Mouse (Mus musculus): ENCODE results near the gene Camta1. TPM values are rescaled to one million over a fixed set of nuclear protein-coding genes. Genes with fewer than 3 reads are reported as not detected.

The Camta1 gene
- polyA plus RNA-seq, 1 experiment = 124 TPM

GRCm38 (mm10) chr4:151741249-151742137, 120.2 kb downstream of the Camta1 start:
- DNase-seq (ENCODE audit: extremely low spot score in 1 of 2, low spot score in 1 of 2) = no peak

DNA sequence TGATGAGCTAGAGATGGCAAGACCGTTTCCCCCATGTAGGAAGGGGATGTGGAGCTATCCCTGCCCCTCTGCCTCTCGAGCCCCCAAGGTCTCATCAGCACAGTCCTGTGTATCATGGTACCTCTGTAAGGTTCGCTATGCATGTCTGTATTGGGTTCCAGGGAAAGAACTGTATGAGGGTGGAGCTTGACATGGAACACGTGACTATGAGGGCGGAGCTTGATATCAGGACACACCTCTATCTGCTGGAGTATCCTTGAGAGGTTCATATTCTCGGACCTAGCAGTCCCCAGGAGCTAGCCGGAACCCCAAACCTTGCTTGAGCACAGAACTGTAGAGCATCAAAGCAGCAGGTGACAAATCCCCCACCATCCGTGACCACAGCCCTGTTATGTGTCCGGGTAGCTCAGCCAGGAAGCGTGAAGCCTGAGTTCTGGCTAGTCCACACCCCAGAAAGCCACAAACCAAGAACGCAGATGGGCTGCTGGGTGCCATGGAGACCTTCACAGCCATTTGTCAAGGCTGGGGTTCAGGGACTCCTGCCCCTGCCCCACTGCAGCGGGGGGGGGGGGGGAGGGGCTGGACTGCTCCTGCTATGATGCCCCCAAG, 122.2 kb downstream of the Camta1 start:
- no peak for DNase-seq (ENCODE audit: extremely low spot score in 1 of 2, low spot score in 1 of 2)

GRCm38 (mm10) chr4:151738875-151739274, 122.8 kb downstream of the Camta1 start:
- DNase-seq (ENCODE audit: extremely low spot score in 1 of 2, low spot score in 1 of 2) = no peak

DNA sequence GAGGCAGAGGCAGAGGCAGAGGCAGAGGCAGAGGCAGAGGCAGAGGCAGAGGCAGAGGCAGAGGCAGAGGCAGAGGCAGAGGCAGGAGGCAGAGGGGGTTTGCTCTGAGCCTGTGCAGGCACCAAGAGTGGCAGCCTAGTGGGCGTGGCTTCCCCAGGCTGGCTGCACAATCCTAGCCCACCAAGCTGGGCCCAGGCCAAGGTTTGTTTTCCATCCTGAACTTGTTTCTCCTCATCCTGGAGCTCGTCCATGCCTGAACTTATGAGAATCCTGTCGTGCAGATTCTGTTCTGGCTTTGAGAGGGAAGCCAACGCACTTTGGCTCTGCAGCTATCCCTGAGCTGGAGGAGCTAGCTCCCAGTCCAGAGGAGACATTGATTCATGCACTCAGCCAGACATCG, 123.4 kb downstream of the Camta1 start:
- no peak for DNase-seq (ENCODE audit: extremely low spot score in 1 of 2, low spot score in 1 of 2)

GRCm38 (mm10) chr4:151732668-151733067, 129.0 kb downstream of the Camta1 start:
- peak in 1 of 2 experiments; percentile 47 for DNase-seq (ENCODE audit: extremely low spot score in 1 of 2, low spot score in 1 of 2)

DNA sequence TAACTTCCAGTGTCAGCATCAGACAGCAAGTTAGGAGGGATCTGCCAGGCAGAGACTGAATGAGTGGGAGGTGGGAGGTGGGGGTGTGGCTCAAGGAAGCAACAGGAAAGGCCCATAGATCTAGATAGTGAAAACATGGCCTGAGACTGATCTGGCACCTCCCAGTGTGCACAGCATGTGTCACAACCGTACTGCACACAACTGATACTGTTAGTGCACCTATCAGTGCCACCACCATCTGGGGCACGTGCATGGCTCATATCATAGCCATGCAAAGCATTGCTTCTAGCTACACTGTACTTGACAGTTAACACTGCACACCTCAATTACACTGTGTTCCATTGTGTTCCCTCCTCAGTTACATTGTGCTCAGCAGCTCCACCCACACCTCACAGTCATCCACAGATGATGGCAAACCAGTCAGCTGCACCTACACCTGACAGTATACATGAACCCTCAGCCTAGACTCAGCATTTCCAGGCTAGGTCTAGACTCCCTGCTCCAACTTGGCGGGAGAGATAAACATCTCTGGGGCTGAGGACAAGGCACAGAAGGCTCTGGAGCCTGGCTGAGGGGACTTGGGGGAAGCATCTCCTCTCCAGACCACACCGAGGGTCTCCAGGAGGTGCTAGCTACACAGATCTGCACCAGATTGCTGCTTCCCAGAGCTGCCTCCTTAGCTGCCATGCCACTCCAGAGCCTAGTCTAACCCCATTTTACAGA, 131.5 kb downstream of the Camta1 start:
- DNase-seq (ENCODE audit: extremely low spot score in 1 of 2, low spot score in 1 of 2) = no peak

GRCm38 (mm10) chr4:151729116-151729515, 132.6 kb downstream of the Camta1 start:
- no peak for DNase-seq (ENCODE audit: extremely low spot score in 1 of 2, low spot score in 1 of 2)

DNA sequence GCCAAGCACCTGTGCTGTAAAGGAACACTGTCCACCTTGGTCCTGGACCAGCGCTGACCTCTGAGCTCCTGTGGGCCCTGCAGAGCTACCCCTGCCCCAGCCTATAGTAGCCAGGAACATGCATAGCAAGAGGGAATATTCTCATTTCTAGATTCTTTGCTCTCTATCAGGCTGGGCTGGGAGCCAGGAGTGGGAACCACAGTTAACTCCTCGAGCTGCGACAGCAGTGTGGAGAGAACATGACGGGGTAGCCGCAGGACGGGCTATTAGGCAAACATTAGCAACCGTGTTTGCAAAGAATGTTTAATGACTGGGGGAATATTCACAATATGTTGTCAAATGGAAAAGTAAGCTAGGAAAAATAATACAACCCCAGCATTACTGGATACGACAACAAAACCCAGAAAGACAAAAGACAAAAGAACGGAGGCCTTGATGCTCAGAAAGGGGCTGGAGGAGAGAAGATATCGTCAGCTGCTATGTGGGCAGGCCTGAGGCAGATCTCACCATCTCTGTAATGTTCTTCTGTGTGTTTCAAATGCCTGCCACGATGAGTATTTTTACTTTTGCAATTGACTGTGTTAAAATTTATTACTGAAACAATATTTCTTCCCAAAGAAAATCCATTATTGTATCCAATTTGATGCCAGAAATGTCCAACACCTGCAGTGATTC, 133.1 kb downstream of the Camta1 start:
- peak in 1 of 2 experiments; percentile 51 for DNase-seq (ENCODE audit: extremely low spot score in 1 of 2, low spot score in 1 of 2)

DNA sequence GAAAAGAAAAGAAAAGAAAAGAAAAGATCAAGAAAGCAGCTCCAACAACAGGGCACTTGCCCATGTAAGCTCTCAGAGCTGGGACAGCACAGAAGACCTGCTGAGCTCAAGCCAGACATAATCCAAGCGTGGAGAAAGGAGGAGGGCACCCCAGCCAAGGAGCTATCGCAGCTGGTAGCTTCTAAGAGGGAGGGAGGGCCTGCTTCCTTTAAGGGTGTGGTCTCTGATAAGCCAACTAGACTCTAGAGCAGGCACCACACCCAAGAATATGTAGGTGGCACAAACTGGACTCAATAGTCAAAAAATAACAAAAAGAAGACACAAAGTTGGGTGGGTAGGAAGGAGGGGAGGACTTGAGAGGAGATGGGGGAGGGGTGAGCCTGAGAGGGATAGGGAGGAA, 135.3 kb downstream of the Camta1 start:
- no peak for DNase-seq (ENCODE audit: extremely low spot score in 1 of 2, low spot score in 1 of 2)

DNA sequence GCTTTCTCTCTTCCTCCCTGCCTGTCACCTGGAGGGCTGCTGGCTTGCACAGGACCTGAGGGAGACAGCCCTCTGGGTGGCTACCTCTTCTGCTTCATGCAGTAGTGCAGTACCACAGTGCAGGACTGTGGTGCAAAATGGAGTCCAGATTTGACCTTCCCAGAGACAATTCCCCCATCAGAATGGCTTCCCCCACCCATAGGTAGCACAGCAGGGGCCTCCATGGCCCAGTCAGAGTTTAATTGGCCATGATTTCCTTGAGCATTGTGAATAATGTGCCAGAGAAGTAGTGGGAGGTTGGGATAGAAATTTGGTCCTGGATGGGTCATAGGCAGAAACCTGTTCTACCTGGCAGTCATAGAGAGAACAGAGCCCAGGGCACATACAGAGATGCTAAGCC, 136.8 kb downstream of the Camta1 start:
- DNase-seq (ENCODE audit: extremely low spot score in 1 of 2, low spot score in 1 of 2) = no peak

GRCm38 (mm10) chr4:151720722-151721467, 140.8 kb downstream of the Camta1 start:
- DNase-seq (ENCODE audit: extremely low spot score in 1 of 2, low spot score in 1 of 2) = no peak

GRCm38 (mm10) chr4:151718866-151719475, 142.7 kb downstream of the Camta1 start:
- no peak for DNase-seq (ENCODE audit: extremely low spot score in 1 of 2, low spot score in 1 of 2)

DNA sequence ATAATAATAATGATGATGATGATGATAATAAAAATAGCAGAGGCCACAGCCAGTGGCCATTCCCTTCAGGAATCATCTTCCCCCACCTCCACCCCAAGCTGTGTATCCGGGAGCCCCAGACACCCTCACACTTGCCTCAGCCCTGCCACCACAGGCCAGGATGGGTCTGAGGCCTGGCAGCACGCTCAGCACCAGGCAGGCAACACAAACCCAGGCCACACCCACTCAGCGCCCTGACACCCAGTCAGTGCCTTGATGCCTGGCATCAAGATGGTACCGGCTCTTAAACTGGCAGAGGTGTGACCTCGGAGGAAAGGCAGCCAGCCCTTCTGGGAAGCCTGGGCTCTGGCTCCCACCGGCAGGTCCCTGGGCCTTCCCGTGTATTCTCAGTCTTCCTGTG, 143.8 kb downstream of the Camta1 start:
- no peak for DNase-seq (ENCODE audit: extremely low spot score in 1 of 2, low spot score in 1 of 2)

DNA sequence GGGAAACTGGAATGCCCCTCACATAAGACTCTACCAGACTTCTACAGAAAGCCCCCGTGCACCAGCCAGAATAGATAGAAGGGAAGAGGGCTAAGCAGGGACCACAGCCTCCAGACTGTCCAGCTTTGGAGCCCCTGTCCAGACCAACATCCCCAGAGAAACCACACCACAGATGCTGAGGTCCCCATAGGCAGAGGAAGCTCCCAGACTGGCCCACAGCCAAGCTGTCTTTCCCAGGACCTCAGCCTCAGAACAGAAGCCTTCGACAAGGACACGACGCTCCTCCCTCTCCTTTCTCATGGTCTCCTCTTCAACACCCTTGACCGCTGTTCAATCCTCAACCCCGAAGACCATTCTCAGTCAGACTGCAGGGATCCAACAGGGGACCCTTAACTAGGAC, 148.0 kb downstream of the Camta1 start:
- no peak for DNase-seq (ENCODE audit: extremely low spot score in 1 of 2, low spot score in 1 of 2)

- no peak for DNase-seq (ENCODE audit: extremely low spot score in 1 of 2, low spot score in 1 of 2)
Observed at GRCm38 (mm10) chr4:151711406-151711805, 150.3 kb downstream of the Camta1 start.

DNA sequence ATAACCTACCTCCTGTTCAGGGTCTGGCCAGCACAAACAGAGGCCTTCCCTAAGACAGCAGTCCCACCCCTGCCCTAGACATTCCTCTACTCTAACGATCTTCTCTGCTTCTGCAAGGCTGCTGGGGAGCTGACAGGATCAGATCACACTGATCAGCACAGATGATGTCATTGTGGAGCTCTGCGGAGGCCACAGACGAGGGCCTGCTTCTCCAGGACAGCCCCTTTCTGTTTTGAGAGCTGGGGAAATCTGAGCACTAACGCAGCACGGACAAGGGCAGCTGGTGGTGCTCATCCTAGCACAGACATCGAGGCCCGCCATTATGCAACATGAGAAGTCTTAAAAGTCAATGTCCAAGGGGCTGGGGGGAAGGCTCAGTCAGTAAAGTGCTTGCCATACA, 151.2 kb downstream of the Camta1 start:
- no peak for DNase-seq (ENCODE audit: extremely low spot score in 1 of 2, low spot score in 1 of 2)

- DNase-seq (ENCODE audit: extremely low spot score in 1 of 2, low spot score in 1 of 2) = no peak
Observed at GRCm38 (mm10) chr4:151709269-151709668, 152.4 kb downstream of the Camta1 start.

GRCm38 (mm10) chr4:151703069-151703735, 158.5 kb downstream of the Camta1 start:
- no peak for DNase-seq (ENCODE audit: extremely low spot score in 1 of 2, low spot score in 1 of 2)

- DNase-seq (ENCODE audit: extremely low spot score in 1 of 2, low spot score in 1 of 2) = no peak
Observed at GRCm38 (mm10) chr4:151702463-151702862, 159.2 kb downstream of the Camta1 start.
